Mouse (Mus musculus): ENCODE data around the gene Rnls. TPM values are rescaled to one million over a fixed set of nuclear protein-coding genes. Genes with fewer than 3 reads are reported as not detected.
"Not testable (repeated sequence)": the region's sequence is repeated elsewhere in the genome, so short reads cannot be mapped to it uniquely, and the experiment has no call there.

The Rnls gene
- polyA plus RNA-seq (2015; fragmentation: Nextera tagmentation; extraction: Ambion mirVana), result 6.3 and 7.6 TPM in 2 replicates

- Histone ChIP-seq H3K4me1 (ENCODE audit: control insufficient read depth, insufficient read depth, low read length) (no peaks in the 10 kb centered on the region), H3K9me3 (replicated peaks; ENCODE audit: control insufficient read depth, low read length) (no peaks in the 10 kb centered on the region), H3K27me3 (ENCODE audit: control insufficient read depth, insufficient read depth, low read length) (no peaks in the 10 kb centered on the region), H3K36me3 (ENCODE audit: control insufficient read depth, insufficient read depth, low read length) (no peaks in the 10 kb centered on the region), H3K27ac (ENCODE audit: low read length) (peak within 1 kb of the TSS; percentile 87), H3K9ac (ENCODE audit: low read length) (peak within 1 kb of the TSS; percentile 94), H3K4me3 (replicated peaks; ENCODE audit: low read length) (peak within 1 kb of the TSS; percentile 73), H3K4me2 (ENCODE audit: low read depth, low read length) (peak within 1 kb of the TSS; percentile 78)
- peak; percentile 99 for ATAC-seq (ENCODE audit: insufficient read depth, low FRiP score)
- 2% methylated on average over 48 of the region's 48 CpGs for WGBS
Measured at GRCm38 (mm10) chr19:33391651-33392382, at the start of gene Rnls. Rnls (minus strand) TSS chr19:33392295.

DNA sequence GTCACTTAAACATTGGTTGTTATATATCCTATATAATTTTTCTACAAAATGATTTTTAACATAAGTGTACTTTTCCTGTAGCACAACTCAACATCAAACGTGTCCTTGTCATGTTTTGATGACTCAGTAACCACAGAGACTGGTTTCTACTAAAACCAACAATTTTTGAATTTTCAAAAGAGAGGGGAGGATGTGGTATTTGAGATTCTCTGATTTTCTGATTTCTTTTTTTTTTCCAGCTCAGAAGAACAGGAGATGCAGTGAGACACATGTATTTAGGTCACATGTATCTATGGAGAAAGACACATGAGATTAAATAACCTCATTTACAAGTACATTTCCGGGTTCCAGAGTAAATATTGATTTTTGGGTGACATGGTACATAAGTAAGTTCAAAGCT, 37.4 kb upstream of the Rnls start:
- Histone ChIP-seq H3K9ac (ENCODE audit: low read length) (no peak overlapping the region), H3K4me1 (ENCODE audit: control insufficient read depth, insufficient read depth, low read length) (no peaks in the 10 kb centered on the region), H3K9me3 (replicated peaks; ENCODE audit: control insufficient read depth, low read length) (no peaks in the 10 kb centered on the region), H3K4me2 (ENCODE audit: low read depth, low read length) (no peak overlapping the region), H3K27me3 (ENCODE audit: control insufficient read depth, insufficient read depth, low read length) (no peaks in the 10 kb centered on the region), H3K4me3 (replicated peaks; ENCODE audit: low read length) (no peak overlapping the region), H3K36me3 (ENCODE audit: control insufficient read depth, insufficient read depth, low read length) (no peaks in the 10 kb centered on the region), H3K27ac (ENCODE audit: low read length) (no peak overlapping the region)
- 26% methylated on average over 2 of the region's 2 CpGs for WGBS
- no peak for ATAC-seq (ENCODE audit: insufficient read depth, low FRiP score)

GRCm38 (mm10) chr19:33419368-33419767, 27.3 kb upstream of the Rnls start:
- H3K27ac ChIP-seq (ENCODE audit: low read length); H3K27me3 ChIP-seq (ENCODE audit: control insufficient read depth, insufficient read depth, low read length); H3K4me1 ChIP-seq (ENCODE audit: control insufficient read depth, insufficient read depth, low read length); ATAC-seq (ENCODE audit: insufficient read depth, low FRiP score); H3K4me2 ChIP-seq (ENCODE audit: low read depth, low read length); H3K9me3 ChIP-seq (replicated peaks; ENCODE audit: control insufficient read depth, low read length); H3K9ac ChIP-seq (ENCODE audit: low read length); H3K4me3 ChIP-seq (replicated peaks; ENCODE audit: low read length); H3K36me3 ChIP-seq (ENCODE audit: control insufficient read depth, insufficient read depth, low read length): not testable (repeated sequence)
- 86% methylated on average over 9 of the region's 9 CpGs for WGBS

DNA sequence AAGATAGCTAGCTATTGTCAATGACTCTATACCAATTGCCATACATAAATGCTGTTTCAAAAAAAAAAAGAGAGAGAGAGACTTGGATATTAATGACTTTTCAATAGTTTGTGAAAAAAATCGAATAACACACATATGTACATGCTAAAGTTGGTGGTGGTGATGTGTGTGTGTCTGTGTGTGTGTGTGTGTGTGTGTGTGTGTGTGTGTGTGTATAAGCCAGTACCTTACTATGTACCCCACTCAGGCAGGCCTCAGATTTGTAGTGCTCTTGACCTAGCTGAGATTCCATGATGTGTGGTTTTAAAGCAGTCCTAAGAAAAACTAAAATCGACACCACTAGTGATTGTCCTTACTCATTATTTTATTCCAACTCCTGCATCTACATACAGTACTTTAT, 11.3 kb downstream of the Rnls start:
- WGBS, result 69% methylated on average over 2 of the region's 2 CpGs
- Histone ChIP-seq H3K4me3 (replicated peaks; ENCODE audit: low read length) (no peak overlapping the region), H3K9me3 (replicated peaks; ENCODE audit: control insufficient read depth, low read length) (no peaks in the 10 kb centered on the region), H3K36me3 (ENCODE audit: control insufficient read depth, insufficient read depth, low read length) (no peaks in the 10 kb centered on the region), H3K9ac (ENCODE audit: low read length) (no peak overlapping the region), H3K4me2 (ENCODE audit: low read depth, low read length) (no peak overlapping the region), H3K4me1 (ENCODE audit: control insufficient read depth, insufficient read depth, low read length) (no peaks in the 10 kb centered on the region), H3K27ac (ENCODE audit: low read length) (no peak overlapping the region), H3K27me3 (ENCODE audit: control insufficient read depth, insufficient read depth, low read length) (no peaks in the 10 kb centered on the region)
- ATAC-seq (ENCODE audit: insufficient read depth, low FRiP score), result no peak

DNA sequence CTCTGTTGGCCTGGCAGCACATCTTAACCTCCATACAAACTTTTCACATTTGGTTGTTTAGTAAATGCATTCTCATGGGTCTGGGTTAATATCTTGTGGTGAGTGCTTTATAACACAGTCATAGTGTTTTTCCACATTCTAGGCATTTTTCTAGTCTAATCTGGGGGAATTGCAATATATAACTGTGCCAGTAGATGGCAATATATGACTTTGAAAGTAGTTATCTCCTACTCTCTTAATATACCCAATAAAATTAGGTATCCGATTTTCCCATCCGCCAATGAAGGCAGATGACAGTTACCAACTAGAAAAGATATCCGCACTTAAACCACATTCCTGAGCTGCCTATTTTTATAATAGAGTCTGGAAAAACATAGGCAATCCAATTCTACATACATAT, 11.7 kb downstream of the Rnls start:
- H3K9me3 ChIP-seq (replicated peaks; ENCODE audit: control insufficient read depth, low read length), result no peaks in the 10 kb centered on the region

GRCm38 (mm10) chr19:33368808-33369207, 23.3 kb downstream of the Rnls start:
- no peaks in the 10 kb centered on the region for H3K36me3 ChIP-seq (ENCODE audit: control insufficient read depth, insufficient read depth, low read length)
- no peak overlapping the region for H3K27ac ChIP-seq (ENCODE audit: low read length)
- H3K4me2 ChIP-seq (ENCODE audit: low read depth, low read length), result no peak overlapping the region
- no peak overlapping the region for H3K4me3 ChIP-seq (replicated peaks; ENCODE audit: low read length)
- WGBS, result 70% methylated on average over 2 of the region's 2 CpGs
- H3K27me3 ChIP-seq (ENCODE audit: control insufficient read depth, insufficient read depth, low read length), result no peaks in the 10 kb centered on the region
- no peaks in the 10 kb centered on the region for H3K9me3 ChIP-seq (replicated peaks; ENCODE audit: control insufficient read depth, low read length)
- no peak overlapping the region for H3K9ac ChIP-seq (ENCODE audit: low read length)
- no peaks in the 10 kb centered on the region for H3K4me1 ChIP-seq (ENCODE audit: control insufficient read depth, insufficient read depth, low read length)
- no peak for ATAC-seq (ENCODE audit: insufficient read depth, low FRiP score)

More for the DNA sequence above, 11.7 kb downstream of the Rnls start:
- H3K4me3 ChIP-seq (replicated peaks; ENCODE audit: low read length), result no peak overlapping the region
- H3K4me1 ChIP-seq (ENCODE audit: control insufficient read depth, insufficient read depth, low read length), result no peaks in the 10 kb centered on the region
- H3K9ac ChIP-seq (ENCODE audit: low read length), result no peak overlapping the region
- H3K27ac ChIP-seq (ENCODE audit: low read length), result no peak overlapping the region
- H3K36me3 ChIP-seq (ENCODE audit: control insufficient read depth, insufficient read depth, low read length), result no peaks in the 10 kb centered on the region
- WGBS, result 12% methylated on average over 3 of the region's 3 CpGs
- no peaks in the 10 kb centered on the region for H3K27me3 ChIP-seq (ENCODE audit: control insufficient read depth, insufficient read depth, low read length)
- no peak overlapping the region for H3K4me2 ChIP-seq (ENCODE audit: low read depth, low read length)
- ATAC-seq (ENCODE audit: insufficient read depth, low FRiP score), result no peak

DNA sequence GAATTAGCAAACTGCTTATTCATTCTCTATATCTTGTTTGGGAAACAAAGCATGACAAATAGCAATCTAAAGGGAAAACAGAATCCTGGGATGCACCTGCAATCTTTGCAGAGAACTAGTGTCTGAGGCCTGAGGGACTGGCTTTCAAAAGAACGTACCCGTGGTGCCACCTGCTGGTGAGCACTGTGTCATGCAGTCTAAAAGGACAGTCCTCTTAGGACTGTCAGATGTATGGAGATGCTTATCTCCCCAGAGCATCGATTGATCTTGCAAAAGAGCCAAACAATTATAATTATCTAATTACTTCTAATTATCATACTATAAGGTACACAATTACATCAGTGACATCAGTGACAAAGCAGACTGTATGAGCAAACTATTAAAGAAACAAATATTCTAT, 25.4 kb downstream of the Rnls start:
- Histone ChIP-seq H3K36me3 (ENCODE audit: control insufficient read depth, insufficient read depth, low read length) (no peaks in the 10 kb centered on the region), H3K4me1 (ENCODE audit: control insufficient read depth, insufficient read depth, low read length) (no peaks in the 10 kb centered on the region), H3K4me2 (ENCODE audit: low read depth, low read length) (no peak overlapping the region), H3K27me3 (ENCODE audit: control insufficient read depth, insufficient read depth, low read length) (no peaks in the 10 kb centered on the region), H3K9ac (ENCODE audit: low read length) (no peak overlapping the region), H3K4me3 (replicated peaks; ENCODE audit: low read length) (no peak overlapping the region), H3K27ac (ENCODE audit: low read length) (no peak overlapping the region), H3K9me3 (replicated peaks; ENCODE audit: control insufficient read depth, low read length) (no peaks in the 10 kb centered on the region)
- no peak for ATAC-seq (ENCODE audit: insufficient read depth, low FRiP score)
- 3% methylated on average over 3 of the region's 3 CpGs for WGBS

- H3K4me1 ChIP-seq (ENCODE audit: control insufficient read depth, insufficient read depth, low read length), result no peaks in the 10 kb centered on the region
- no peak overlapping the region for H3K4me2 ChIP-seq (ENCODE audit: low read depth, low read length)
- no peak for ATAC-seq (ENCODE audit: insufficient read depth, low FRiP score)
- no peak overlapping the region for H3K4me3 ChIP-seq (replicated peaks; ENCODE audit: low read length)
- no peaks in the 10 kb centered on the region for H3K36me3 ChIP-seq (ENCODE audit: control insufficient read depth, insufficient read depth, low read length)
- WGBS, result 23% methylated on average over 3 of the region's 3 CpGs
- H3K9me3 ChIP-seq (replicated peaks; ENCODE audit: control insufficient read depth, low read length), result no peaks in the 10 kb centered on the region
- H3K9ac ChIP-seq (ENCODE audit: low read length), result no peak overlapping the region
- H3K27me3 ChIP-seq (ENCODE audit: control insufficient read depth, insufficient read depth, low read length), result no peaks in the 10 kb centered on the region
- no peak overlapping the region for H3K27ac ChIP-seq (ENCODE audit: low read length)
Measured at GRCm38 (mm10) chr19:33357019-33357418, 35.1 kb downstream of the Rnls start.

DNA sequence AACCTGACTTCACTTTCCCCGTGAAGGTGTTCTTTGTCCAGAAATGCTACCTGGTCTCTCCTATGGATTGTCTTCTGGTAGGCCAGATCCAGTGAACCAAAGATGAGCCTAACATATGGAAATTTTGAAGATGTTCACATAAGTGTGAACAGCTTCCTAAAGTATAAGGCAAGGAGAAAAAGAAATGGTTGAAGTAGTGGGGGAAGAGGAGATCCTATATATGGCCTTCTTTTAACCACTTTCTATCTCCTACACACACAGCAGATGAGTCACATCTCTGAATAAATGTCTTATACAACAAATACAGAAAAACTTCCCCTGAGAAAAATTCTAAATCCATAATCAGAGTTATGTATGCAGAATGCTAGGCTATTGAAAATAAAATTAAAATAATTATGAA, 52.0 kb downstream of the Rnls start:
- no peaks in the 10 kb centered on the region for H3K27me3 ChIP-seq (ENCODE audit: control insufficient read depth, insufficient read depth, low read length)
- no peaks in the 10 kb centered on the region for H3K36me3 ChIP-seq (ENCODE audit: control insufficient read depth, insufficient read depth, low read length)
- no peak overlapping the region for H3K9ac ChIP-seq (ENCODE audit: low read length)
- no peak overlapping the region for H3K4me2 ChIP-seq (ENCODE audit: low read depth, low read length)
- ATAC-seq (ENCODE audit: insufficient read depth, low FRiP score), result no peak
- 87% methylated on average over 1 of the region's 1 CpGs for WGBS
- H3K9me3 ChIP-seq (replicated peaks; ENCODE audit: control insufficient read depth, low read length), result no peaks in the 10 kb centered on the region
- H3K4me3 ChIP-seq (replicated peaks; ENCODE audit: low read length), result no peak overlapping the region
- no peaks in the 10 kb centered on the region for H3K4me1 ChIP-seq (ENCODE audit: control insufficient read depth, insufficient read depth, low read length)
- H3K27ac ChIP-seq (ENCODE audit: low read length), result no peak overlapping the region
